Mouse (Mus musculus) effector memory CD4-positive, alpha-beta T cell, adult 5 months (primary cell): ENCODE measurements around the gene Dennd4c. TPM values are rescaled to one million over a fixed set of nuclear protein-coding genes. Genes with fewer than 3 reads are reported as not detected.

Source experiments
- polyA plus RNA-seq: library from polyadenylated mRNA; unstranded; fragments of 100-300 nt; shearing (Covaris generic); gene quantifications from one replicate; pipeline ENCODE4 v1.2.1, GENCODE M21; 2017

The Dennd4c gene
- 49.9 TPM for polyA plus RNA-seq

DNA sequence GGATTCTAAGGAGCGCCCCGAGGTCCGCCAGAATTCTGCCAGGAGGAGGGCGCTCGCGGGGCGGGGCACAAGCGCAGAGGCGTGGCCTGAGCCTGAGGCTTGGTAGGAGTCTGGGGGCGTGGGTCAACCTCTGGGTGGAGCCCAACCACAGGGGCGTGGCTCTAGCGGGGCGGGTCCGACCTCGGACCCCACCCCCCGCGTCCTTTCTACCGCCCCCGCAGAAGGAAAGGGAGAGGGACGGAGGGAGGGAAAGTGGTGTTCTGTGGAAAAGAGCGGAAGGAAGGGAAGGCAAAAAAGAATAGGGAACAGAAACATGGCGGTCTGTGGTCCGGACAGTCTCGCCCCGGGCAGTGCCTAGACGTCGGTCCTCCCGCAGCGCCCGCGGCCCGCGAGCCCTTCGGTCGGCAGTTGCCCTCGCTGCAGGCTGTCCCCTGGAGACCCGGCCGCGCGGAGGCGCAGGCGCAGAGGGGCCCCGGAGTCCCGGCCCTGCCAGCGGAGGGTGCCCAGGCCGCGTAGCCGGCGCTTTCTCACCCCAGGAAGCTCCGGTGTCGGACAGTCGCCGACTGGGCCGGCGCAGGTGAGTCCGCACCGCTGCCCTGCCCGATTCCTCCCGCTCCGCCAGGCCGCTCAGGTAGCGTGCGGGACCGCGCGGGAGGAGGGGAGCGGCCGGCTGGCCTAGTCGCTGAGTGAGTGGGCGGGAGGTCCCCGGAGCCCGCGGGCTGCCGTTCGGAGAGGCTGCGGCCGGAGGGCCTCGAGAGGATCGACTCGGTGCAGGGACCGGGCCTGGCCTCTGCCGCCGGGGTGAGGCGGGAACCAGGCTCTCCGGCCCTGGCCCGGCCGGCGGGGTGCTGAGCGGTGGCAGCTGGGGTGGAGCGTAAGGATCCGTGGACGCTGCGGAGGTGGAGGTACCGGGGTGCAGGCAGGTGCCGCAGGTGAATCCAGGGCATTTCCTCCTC, at the start of gene Dennd4c:
Gene Dennd4c (plus strand): TSS at position 220 of the 956 bp plus-strand sequence.

DNA sequence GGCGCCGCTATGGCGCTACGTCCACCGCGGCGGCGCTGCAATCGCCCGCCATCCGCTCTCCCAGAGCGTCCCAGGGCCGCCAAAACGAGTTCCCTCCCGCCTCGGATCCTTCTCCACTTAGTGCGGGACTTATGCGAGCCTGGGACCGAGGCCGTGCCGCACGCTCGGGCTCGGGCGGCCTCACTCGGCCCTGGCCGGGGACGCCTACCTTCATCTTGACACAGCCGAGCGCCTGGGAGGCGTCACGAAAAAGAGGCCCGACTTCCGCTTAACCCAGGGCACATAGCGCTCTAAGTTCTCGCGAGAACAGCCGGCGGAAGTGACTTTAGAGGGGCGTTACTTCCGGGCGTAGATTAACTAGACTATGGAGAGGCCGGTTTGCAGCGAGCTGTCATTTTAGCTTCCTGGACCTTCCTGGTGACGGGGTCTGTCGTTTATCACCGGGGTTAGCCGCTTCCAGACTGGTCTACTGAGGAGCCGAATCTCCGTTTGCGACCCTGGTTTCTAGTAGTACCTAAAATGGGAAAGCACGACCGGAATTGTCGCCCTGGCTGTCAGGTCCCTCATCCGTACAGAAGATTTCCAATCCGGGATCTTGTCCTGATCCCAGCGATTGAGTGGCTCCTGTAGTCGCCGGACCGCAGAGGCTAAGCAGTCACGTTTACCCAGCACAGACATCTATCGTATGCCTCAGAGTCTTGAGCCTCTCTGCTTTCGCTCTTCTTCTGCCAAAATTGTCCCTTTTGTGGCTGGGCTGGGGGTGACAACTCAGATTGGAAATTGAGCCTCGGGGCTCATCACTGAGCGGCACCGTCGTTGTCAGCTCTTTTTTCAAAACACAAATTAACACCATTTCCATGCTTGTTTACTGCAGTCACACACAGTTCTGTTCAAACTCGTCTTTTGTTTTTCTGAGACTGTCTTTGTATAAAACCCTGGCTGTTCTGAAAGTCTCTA, 109.0 kb downstream of the Dennd4c start, which contains the start of gene Rps6:
Gene Rps6 (minus strand): TSS at position 300 of the 957 bp plus-strand sequence.

DNA sequence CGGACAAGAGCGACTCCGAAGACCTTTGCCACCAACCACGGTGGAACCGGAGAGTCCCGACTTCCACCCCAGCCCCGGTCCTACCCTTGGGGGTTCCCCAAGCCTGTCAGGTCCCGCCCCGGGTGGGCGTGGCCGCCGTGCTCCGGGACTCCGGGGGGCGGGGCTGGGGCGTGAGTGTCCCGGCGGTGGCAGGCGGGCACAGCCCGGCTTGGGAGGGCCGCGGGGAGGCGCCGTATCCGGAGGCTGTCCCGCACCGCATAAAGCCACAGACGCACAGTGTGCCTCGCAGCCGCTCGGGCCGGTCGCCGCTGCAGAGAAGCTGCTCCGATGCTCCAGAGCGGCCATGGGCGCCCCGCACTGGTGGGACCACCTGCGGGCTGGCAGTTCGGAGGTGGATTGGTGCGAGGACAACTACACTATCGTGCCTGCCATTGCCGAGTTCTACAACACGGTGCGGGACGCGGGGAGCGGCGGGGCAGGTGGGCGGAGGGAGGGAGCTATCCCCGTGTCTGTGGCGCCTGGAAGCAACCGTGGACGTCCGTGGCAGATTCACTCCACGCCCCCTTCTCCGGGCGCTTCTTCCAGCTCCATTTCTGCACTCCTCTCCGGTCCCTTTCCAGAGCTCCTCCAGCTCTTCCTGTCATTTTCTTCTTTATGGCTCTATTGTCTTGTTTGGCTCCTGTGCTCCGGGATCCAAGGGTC, 125.9 kb downstream of the Dennd4c start, which contains the start of gene Acer2:
Gene Acer2 (plus strand): TSS at position 251 of the 702 bp plus-strand sequence.

Other genes with a start within 250 kb of the Dennd4c start
- not detected for gene Saxo1, start 190.2 kb upstream of the Dennd4c start, polyA plus RNA-seq
- gene Rraga, start 172.9 kb upstream of the Dennd4c start, polyA plus RNA-seq = 51.0 TPM
- 19.0 TPM for gene Haus6, start 136.5 kb upstream of the Dennd4c start, polyA plus RNA-seq
- 10.3 TPM for gene Plin2, start 78.5 kb upstream of the Dennd4c start, polyA plus RNA-seq
- 617 TPM for gene Rps6, start 108.9 kb downstream of the Dennd4c start, polyA plus RNA-seq
- gene Acer2, start 125.8 kb downstream of the Dennd4c start, polyA plus RNA-seq = 6.4 TPM